Mouse (Mus musculus) intestine, postnatal 0 days (tissue): ENCODE results near the gene Fam20a. TPM values are rescaled to one million over a fixed set of nuclear protein-coding genes. Genes with fewer than 3 reads are reported as not detected.
A peak's percentile ranks its signal among the peaks of the same experiment; 100 is the strongest.

Experiments
- ATAC-seq: fragments of 200-750 bp; cut with Nextera tagmentation; 2 replicates; pipeline ENCODE4 v1.8.0; 2017; ENCODE audit warnings: mild to moderate bottlenecking, moderate TSS enrichment, moderate library complexity
- H3K27ac ChIP-seq: fragments of 300-500 bp; sonication (generic); 2 replicates; pipeline ENCODE4 v1.5.1; 2014; ENCODE audit warnings: mild to moderate bottlenecking, low read depth, low read length, moderate library complexity
- H3K27me3 ChIP-seq: fragments of 300-500 bp; sonication (generic); replicated peaks from 2 replicates; pipeline ENCODE4 v1.6.1; 2014; ENCODE audit warnings: low read length, mixed read lengths; ENCODE audit not compliant: control insufficient read depth, insufficient read depth
- H3K36me3 ChIP-seq: fragments of 300-500 bp; sonication (generic); 2 replicates; pipeline ENCODE4 v1.6.1; 2014; ENCODE audit warnings: mild to moderate bottlenecking, moderate library complexity; ENCODE audit not compliant: control insufficient read depth, insufficient read depth
- H3K4me1 ChIP-seq: fragments of 300-500 bp; sonication (generic); replicated peaks from 2 replicates; pipeline ENCODE4 v1.6.1; 2014; ENCODE audit warnings: antibody characterized with exemption, low read length, mixed read lengths; ENCODE audit not compliant: control insufficient read depth, insufficient read depth
- H3K4me2 ChIP-seq: fragments of 300-500 bp; sonication (generic); replicated peaks from 2 replicates; pipeline ENCODE4 v1.6.1; 2014; ENCODE audit warnings: low read depth, mild to moderate bottlenecking, moderate library complexity
- H3K4me3 ChIP-seq: fragments of 300-500 bp; sonication (generic); 2 replicates; pipeline ENCODE4 v1.5.1; 2014; ENCODE audit warnings: low read depth, low read length
- H3K9ac ChIP-seq: fragments of 300-500 bp; sonication (generic); 2 replicates; pipeline ENCODE4 v1.6.1; 2014; ENCODE audit warnings: mild to moderate bottlenecking, low read depth, low read length
- H3K9me3 ChIP-seq: fragments of 300-500 bp; sonication (generic); 2 replicates; pipeline ENCODE4 v1.6.1; 2016; ENCODE audit warnings: mixed run types; ENCODE audit not compliant: control insufficient read depth
- CTCF ChIP-seq: sonication (generic); IDR thresholded peaks from 2 replicates; pipeline ENCODE4 v1.5.1; 2016; ENCODE audit warnings: low read depth, mild to moderate bottlenecking, control low read depth, antibody characterized with exemption, moderate library complexity
- WGBS: fragments of 180-500 bp; shearing (Covaris S2); extraction: QIAGEN DNeasy Blood & Tissue Kit; methylation state at CpG from one replicate; pipeline ENCODE4 v1.1.7; 2014; 5-methylcytosine and 5-hydroxymethylcytosine counted together
- polyA plus RNA-seq: library from polyadenylated mRNA; unstranded; fragments of >200 nt; fragmentation: Nextera tagmentation; extraction: Ambion mirVana; gene quantifications from 2 replicates; pipeline ENCODE4 v1.2.1, GENCODE M21; 2015

The Fam20a gene
- 2.5 TPM in 2 replicates for polyA plus RNA-seq

DNA sequence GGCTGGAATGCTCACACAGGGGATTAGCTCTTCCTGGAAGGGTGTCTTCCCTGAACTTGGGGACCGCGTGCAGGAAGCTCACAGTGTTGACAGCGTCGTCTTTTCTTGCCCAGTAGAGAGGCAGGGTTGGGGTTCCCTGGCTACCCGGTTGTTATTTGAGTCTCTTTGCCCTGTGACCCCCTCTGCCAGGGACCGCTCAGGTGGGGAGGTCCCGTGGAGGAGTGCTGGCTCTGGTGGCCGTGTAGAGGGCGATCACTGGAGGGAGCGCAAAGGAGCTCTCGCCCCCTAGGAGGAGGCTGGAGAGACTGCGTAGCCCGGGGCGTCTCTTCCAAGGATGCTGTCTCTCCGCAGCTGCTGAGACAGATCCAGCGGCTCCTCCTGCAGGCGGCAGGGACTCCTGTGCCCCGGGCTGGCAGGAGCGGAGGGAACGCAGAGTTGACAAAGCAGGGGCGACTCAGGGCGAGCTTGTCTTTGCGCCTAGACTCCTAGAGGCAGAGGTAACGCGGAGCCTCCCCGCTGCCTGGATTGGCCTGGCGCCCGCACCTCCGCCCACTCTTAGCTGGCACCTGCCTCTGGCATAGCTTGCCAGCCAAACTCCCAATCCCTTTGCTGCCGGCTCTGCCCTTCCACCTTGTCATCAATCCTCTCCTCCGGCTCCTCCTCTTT lies at the start of gene Fam20a:
Gene Fam20a, minus strand, starts transcription at position 499 of the 666 bp plus-strand sequence.
- H3K4me2 ChIP-seq: peak within 1 kb of the TSS; percentile 93
- H3K27ac ChIP-seq: peak within 1 kb of the TSS; percentile 60
- ATAC-seq: peak; percentile 48
- WGBS: 1% methylated on average over 31 of the region's 31 CpGs
- 0 out of 2 replicates have a peak, but pooled peaks cover 7% of the 10 kb centered on the region for H3K4me1 ChIP-seq
- H3K27me3 ChIP-seq: no peaks in the 10 kb centered on the region
- H3K9me3 ChIP-seq: no peaks in the 10 kb centered on the region
- H3K4me3 ChIP-seq: peak within 1 kb of the TSS; percentile 54
- peak; percentile 52 for TF ChIP-seq CTCF
- no peaks in the 10 kb centered on the region for H3K36me3 ChIP-seq
- peak within 1 kb of the TSS; percentile 53 for H3K9ac ChIP-seq

GRCm38 (mm10) chr11:109771381-109771780 lies 49.3 kb upstream of the Fam20a start:
- Histone ChIP-seq H3K9ac (no peak overlapping the region), H3K27me3 (no peaks in the 10 kb centered on the region), H3K36me3 (no peaks in the 10 kb centered on the region), H3K9me3 (no peaks in the 10 kb centered on the region), H3K4me1 (no peaks in the 10 kb centered on the region), H3K4me3 (no peak overlapping the region), H3K4me2 (no peak overlapping the region), H3K27ac (no peak overlapping the region)
- no peak for TF ChIP-seq CTCF
- 75% methylated on average over 1 of the region's 1 CpGs for WGBS
- ATAC-seq: no peak

DNA sequence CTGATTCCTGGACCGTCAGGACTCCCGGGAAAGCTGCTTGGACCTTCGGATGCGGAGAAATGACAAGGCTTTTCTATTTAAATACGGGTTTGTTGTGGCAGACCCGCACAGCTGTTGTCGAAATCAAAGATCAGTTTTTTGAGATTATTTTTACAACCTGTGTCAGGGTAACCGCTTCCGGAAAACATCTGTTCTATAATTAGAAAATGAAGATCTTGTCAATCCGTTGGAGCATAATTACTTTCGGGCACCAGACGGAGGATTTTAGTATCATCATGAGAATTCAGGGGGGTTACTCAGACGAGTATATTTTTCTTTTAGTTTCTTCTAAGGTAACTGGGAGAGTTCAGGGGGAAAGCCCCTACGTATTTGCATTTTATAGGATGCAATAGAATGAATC lies 48.1 kb upstream of the Fam20a start:
- TF ChIP-seq CTCF: no peak
- WGBS: 89% methylated on average over 14 of the region's 14 CpGs
- H3K27ac ChIP-seq: no peak overlapping the region
- H3K27me3 ChIP-seq: no peaks in the 10 kb centered on the region
- no peaks in the 10 kb centered on the region for H3K9me3 ChIP-seq
- no peaks in the 10 kb centered on the region for H3K4me1 ChIP-seq
- no peak overlapping the region for H3K4me3 ChIP-seq
- H3K9ac ChIP-seq: no peak overlapping the region
- ATAC-seq: no peak
- H3K36me3 ChIP-seq: no peaks in the 10 kb centered on the region
- H3K4me2 ChIP-seq: no peak overlapping the region

GRCm38 (mm10) chr11:109769091-109769490 lies 47.0 kb upstream of the Fam20a start:
- no peak for TF ChIP-seq CTCF
- H3K27me3 ChIP-seq: no peaks in the 10 kb centered on the region
- H3K36me3 ChIP-seq: no peaks in the 10 kb centered on the region
- no peak overlapping the region for H3K4me2 ChIP-seq
- 76% methylated on average over 5 of the region's 5 CpGs for WGBS
- H3K9me3 ChIP-seq: no peaks in the 10 kb centered on the region
- no peak overlapping the region for H3K4me3 ChIP-seq
- H3K27ac ChIP-seq: no peak overlapping the region
- no peak overlapping the region for H3K9ac ChIP-seq
- ATAC-seq: no peak
- no peaks in the 10 kb centered on the region for H3K4me1 ChIP-seq

DNA sequence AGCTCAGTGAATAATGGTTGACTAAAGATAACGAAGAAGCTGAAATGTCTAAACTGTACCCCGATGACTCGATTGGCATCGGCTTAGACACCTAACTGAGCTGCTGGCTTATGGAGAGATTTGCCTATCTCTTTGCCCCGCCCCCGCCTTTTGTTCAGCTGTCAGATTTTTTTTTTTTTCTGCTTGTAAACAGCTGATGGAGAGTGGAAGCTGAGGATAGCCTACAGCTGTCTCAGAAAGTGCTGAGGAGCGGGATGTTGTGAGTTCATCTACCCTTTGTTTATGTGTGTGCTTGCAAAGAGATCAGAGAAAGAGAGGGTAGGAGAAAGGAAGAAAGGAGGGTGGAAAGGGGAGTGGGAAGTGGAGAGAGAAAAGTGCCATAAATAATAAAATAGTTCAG lies 38.0 kb upstream of the Fam20a start:
- no peak overlapping the region for H3K9ac ChIP-seq
- no peaks in the 10 kb centered on the region for H3K36me3 ChIP-seq
- no peaks in the 10 kb centered on the region for H3K4me1 ChIP-seq
- no peak overlapping the region for H3K27ac ChIP-seq
- H3K4me2 ChIP-seq: no peak overlapping the region
- ATAC-seq: no peak
- H3K9me3 ChIP-seq: no peaks in the 10 kb centered on the region
- H3K4me3 ChIP-seq: no peak overlapping the region
- no peak for TF ChIP-seq CTCF
- WGBS: 73% methylated on average over 7 of the region's 7 CpGs
- H3K27me3 ChIP-seq: no peaks in the 10 kb centered on the region

- 92% methylated on average over 2 of the region's 2 CpGs for WGBS
- H3K9ac ChIP-seq: no peak overlapping the region
- H3K4me3 ChIP-seq: no peak overlapping the region
- no peaks in the 10 kb centered on the region for H3K4me1 ChIP-seq
- ATAC-seq: no peak
- H3K27me3 ChIP-seq: no peaks in the 10 kb centered on the region
- H3K27ac ChIP-seq: no peak overlapping the region
- no peaks in the 10 kb centered on the region for H3K36me3 ChIP-seq
- no peak for TF ChIP-seq CTCF
- no peaks in the 10 kb centered on the region for H3K9me3 ChIP-seq
- no peak overlapping the region for H3K4me2 ChIP-seq
Observed at GRCm38 (mm10) chr11:109758616-109759215, 36.6 kb upstream of the Fam20a start.
